In the genomic region with DNA sequence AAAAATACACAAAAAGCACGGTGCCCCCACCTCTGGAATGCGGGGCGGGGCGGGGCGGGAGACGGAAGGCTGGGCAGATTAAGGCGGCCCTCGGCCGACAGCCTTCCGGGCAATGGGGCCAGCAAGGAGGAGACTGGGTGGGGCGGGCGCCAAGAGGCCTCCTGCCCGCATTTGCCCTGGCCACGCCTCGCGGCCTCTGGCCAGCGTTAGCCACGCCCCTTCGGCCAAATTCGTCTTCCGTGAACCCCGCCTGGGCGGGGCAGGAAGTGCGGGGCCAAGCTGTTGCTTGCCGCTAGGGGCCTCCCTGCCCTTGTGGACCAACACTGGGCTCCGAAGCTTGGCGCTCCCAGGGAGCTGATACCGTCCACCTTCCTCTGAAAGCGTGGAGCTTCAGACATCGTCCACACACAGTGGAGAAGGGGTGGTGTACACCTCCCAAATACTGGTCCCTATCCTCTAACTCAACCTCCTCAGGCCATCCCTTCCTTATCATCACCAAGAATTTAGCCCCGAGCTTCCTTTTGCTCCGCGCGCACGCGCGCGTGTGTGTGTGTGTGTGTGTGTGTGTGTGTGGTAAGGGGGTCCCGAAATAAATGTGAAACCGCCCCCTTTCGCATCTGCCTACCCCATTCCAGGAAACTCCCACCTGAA, we compare ENCODE assay signal across 7 mouse cellular contexts. TPM values are rescaled to one million over a fixed set of nuclear protein-coding genes. Genes with fewer than 3 reads are reported as not detected.
DNase-seq lines count a peak whose midpoint lies in the region; ATAC-seq lines count a peak whose summit lies in the region.

No protein-coding gene starts in this region.

- peak; percentile 100 for DNase-seq in adrenal gland, postnatal 10 days
- DNase-seq in embryonic facial prominence, embryonic 11.5 days (ENCODE audit: low spot score), result peak; percentile 98
- DNase-seq in heart, adult 11 months, result peak; percentile 100
- peak; percentile 99 for DNase-seq in kidney, adult 18-20 months
- peak; percentile 98 for DNase-seq in limb, embryonic 11.5 days (ENCODE audit: low spot score)
- DNase-seq in midbrain, embryonic 14.5 days, result peak; percentile 91
- peak; percentile 96 to 97 for DNase-seq in spleen, adult 18-20 months

- H3K36me3 ChIP-seq in embryonic facial prominence, embryonic 11.5 days (replicated peaks; ENCODE audit: control insufficient read depth, insufficient read depth, low read depth, low read length), result peaks cover 8% of the 10 kb centered on the region
- peaks cover 8% of the 10 kb centered on the region; the same call in 1 of the 2 replicates for H3K36me3 ChIP-seq in limb, embryonic 11.5 days (ENCODE audit: control insufficient read depth, insufficient read depth, low read length)
- H3K36me3 ChIP-seq in midbrain, embryonic 14.5 days (ENCODE audit: control insufficient read depth, insufficient read depth, low read length), result peaks cover 12% of the 10 kb centered on the region

- H3K4me1 ChIP-seq in embryonic facial prominence, embryonic 11.5 days (ENCODE audit: control insufficient read depth, insufficient read depth, low read length), result no peaks in the 10 kb centered on the region
- peaks cover 3% of the 10 kb centered on the region; the same call in 1 of the 2 replicates for H3K4me1 ChIP-seq in limb, embryonic 11.5 days (ENCODE audit: control insufficient read depth, insufficient read depth, low read length)
- peaks cover 7% of the 10 kb centered on the region for H3K4me1 ChIP-seq in midbrain, embryonic 14.5 days (ENCODE audit: control insufficient read depth, insufficient read depth, low read length)

- H3K27me3 ChIP-seq in embryonic facial prominence, embryonic 11.5 days (ENCODE audit: control insufficient read depth, insufficient read depth, low read length), result no peaks in the 10 kb centered on the region
- no peaks in the 10 kb centered on the region for H3K27me3 ChIP-seq in limb, embryonic 11.5 days (ENCODE audit: control insufficient read depth, insufficient read depth, low read length)
- no peaks in the 10 kb centered on the region for H3K27me3 ChIP-seq in midbrain, embryonic 14.5 days (ENCODE audit: control insufficient read depth, insufficient read depth, low read length)

- 0 out of 2 replicates have a peak overlapping the region, but pooled peaks have one; percentile 57 for H3K27ac ChIP-seq in embryonic facial prominence, embryonic 11.5 days (replicated peaks; ENCODE audit: low read depth, low read length)
- H3K27ac ChIP-seq in limb, embryonic 11.5 days (replicated peaks; ENCODE audit: low read depth, low read length), result peak overlapping the region; percentile 76; the same call in 1 of the 2 replicates
- 0 out of 2 replicates have a peak overlapping the region, but pooled peaks have one; percentile 37 for H3K27ac ChIP-seq in midbrain, embryonic 14.5 days (replicated peaks; ENCODE audit: low read depth, low read length)

- no peaks in the 10 kb centered on the region for H3K9me3 ChIP-seq in embryonic facial prominence, embryonic 11.5 days (replicated peaks; ENCODE audit: control insufficient read depth, low read length)
- H3K9me3 ChIP-seq in limb, embryonic 11.5 days (ENCODE audit: control insufficient read depth, low read length), result no peaks in the 10 kb centered on the region
- H3K9me3 ChIP-seq in midbrain, embryonic 14.5 days (ENCODE audit: control insufficient read depth, low read length), result no peaks in the 10 kb centered on the region

- WGBS in embryonic facial prominence, embryonic 11.5 days, result under 1% methylated on average over 41 of the region's 41 CpGs
- whole genome bisulfite sequencing in limb, embryonic 11.5 days, result 0% methylated on average over 41 of the region's 41 CpGs
- under 1% methylated on average over 41 of the region's 41 CpGs for WGBS in midbrain, embryonic 14.5 days

- ATAC-seq in embryonic facial prominence, embryonic 11.5 days (replicated peaks; ENCODE audit: insufficient number of reproducible peaks, low FRiP score, low TSS enrichment, low read depth), result peak; percentile 89
- ATAC-seq in limb, embryonic 11.5 days (ENCODE audit: insufficient number of reproducible peaks, low FRiP score, low TSS enrichment, low read depth), result peak; percentile 90
- ATAC-seq in midbrain, embryonic 14.5 days (ENCODE audit: low FRiP score, low TSS enrichment), result peak; percentile 81

- H3K4me3 ChIP-seq in embryonic facial prominence, embryonic 11.5 days (ENCODE audit: low read depth, low read length), result peak overlapping the region; percentile 22
- H3K4me3 ChIP-seq in limb, embryonic 11.5 days (ENCODE audit: low read depth, low read length), result peak overlapping the region; percentile 32
- H3K4me3 ChIP-seq in midbrain, embryonic 14.5 days (replicated peaks; ENCODE audit: low read depth, low read length), result peak overlapping the region; percentile 36

- H3K4me2 ChIP-seq in embryonic facial prominence, embryonic 11.5 days (ENCODE audit: low read depth, low read length), result peak overlapping the region; percentile 64
- peak overlapping the region; percentile 70 for H3K4me2 ChIP-seq in limb, embryonic 11.5 days (ENCODE audit: low read depth, severe bottlenecking)
- H3K4me2 ChIP-seq in midbrain, embryonic 14.5 days (ENCODE audit: low read length), result peak overlapping the region; percentile 61

- H3K9ac ChIP-seq in embryonic facial prominence, embryonic 11.5 days (replicated peaks; ENCODE audit: low read length), result peak overlapping the region; percentile 58
- H3K9ac ChIP-seq in limb, embryonic 11.5 days (ENCODE audit: low read length), result peak overlapping the region; percentile 66
- peak overlapping the region; percentile 48; the same call in 1 of the 2 replicates for H3K9ac ChIP-seq in midbrain, embryonic 14.5 days (replicated peaks; ENCODE audit: low read length)

RNA-seq across cellular contexts. Expression of a gene that starts 6.1 kb away (rescaled TPM):
- 100 to 1,000 TPM; 132 to 142 TPM for total RNA-seq in adrenal gland, postnatal 10 days (2021)
- polyA plus RNA-seq in embryonic facial prominence, embryonic 11.5 days (2014; fragmentation: Nextera tagmentation; extraction: Ambion mirVana), result 60.0 and 66.2 TPM in 2 replicates
- polyA plus RNA-seq in limb, embryonic 11.5 days (2014; fragmentation: Nextera tagmentation; extraction: Ambion mirVana), result 74.7 and 75.8 TPM in 2 replicates
- 8.6 and 17.1 TPM in 2 replicates for polyA plus RNA-seq in midbrain, embryonic 14.5 days (2014; fragmentation: Nextera tagmentation; extraction: Ambion mirVana)

RNA-seq across cellular contexts. Expression of a gene that starts 11.8 kb away (rescaled TPM):
- 1 to 10 TPM; 2.6 to 2.9 TPM for total RNA-seq in adrenal gland, postnatal 10 days (2021)
- polyA plus RNA-seq in embryonic facial prominence, embryonic 11.5 days (2014; fragmentation: Nextera tagmentation; extraction: Ambion mirVana), result 0.07 and 0.11 TPM in 2 replicates
- polyA plus RNA-seq in limb, embryonic 11.5 days (2014; fragmentation: Nextera tagmentation; extraction: Ambion mirVana), result 0.16 and 0.18 TPM in 2 replicates
- 0.09 and 0.30 TPM in 2 replicates for polyA plus RNA-seq in midbrain, embryonic 14.5 days (2014; fragmentation: Nextera tagmentation; extraction: Ambion mirVana)

RNA-seq across cellular contexts. Expression of a gene that starts 22.4 kb away (rescaled TPM):
- total RNA-seq in adrenal gland, postnatal 10 days (2021), result 1 to 10 TPM; 8.2 to 8.9 TPM
- polyA plus RNA-seq in embryonic facial prominence, embryonic 11.5 days (2014; fragmentation: Nextera tagmentation; extraction: Ambion mirVana), result 2.4 and 4.9 TPM in 2 replicates
- 1.0 and 1.8 TPM in 2 replicates for polyA plus RNA-seq in limb, embryonic 11.5 days (2014; fragmentation: Nextera tagmentation; extraction: Ambion mirVana)
- 0.51 and 2.7 TPM in 2 replicates for polyA plus RNA-seq in midbrain, embryonic 14.5 days (2014; fragmentation: Nextera tagmentation; extraction: Ambion mirVana)

RNA-seq across cellular contexts. Expression of a gene that starts 35.5 kb away (rescaled TPM):
- under 1 TPM; 0.33 to 0.45 TPM for total RNA-seq in adrenal gland, postnatal 10 days (2021)
- polyA plus RNA-seq in embryonic facial prominence, embryonic 11.5 days (2014; fragmentation: Nextera tagmentation; extraction: Ambion mirVana), result 0.22 and 0.36 TPM in 2 replicates
- polyA plus RNA-seq in limb, embryonic 11.5 days (2014; fragmentation: Nextera tagmentation; extraction: Ambion mirVana), result 0.25 and 0.79 TPM in 2 replicates
- 0.30 and 0.57 TPM in 2 replicates for polyA plus RNA-seq in midbrain, embryonic 14.5 days (2014; fragmentation: Nextera tagmentation; extraction: Ambion mirVana)

Comparison
In these comparisons a context has a peak if more than half of its experiments do, and no peak if none do; other contexts are left out.
1. Peak in every context shown above with its lines: DNase-seq, ATAC-seq, H3K4me3 ChIP-seq and H3K27ac ChIP-seq.